Mouse (Mus musculus): Measurements from ENCODE around the gene Rbm41. TPM values are rescaled to one million over a fixed set of nuclear protein-coding genes. Genes with fewer than 3 reads are reported as not detected.

The Rbm41 gene
- total RNA-seq (2021), result 10 to 100 TPM; 10.0 to 11.4 TPM

DNA sequence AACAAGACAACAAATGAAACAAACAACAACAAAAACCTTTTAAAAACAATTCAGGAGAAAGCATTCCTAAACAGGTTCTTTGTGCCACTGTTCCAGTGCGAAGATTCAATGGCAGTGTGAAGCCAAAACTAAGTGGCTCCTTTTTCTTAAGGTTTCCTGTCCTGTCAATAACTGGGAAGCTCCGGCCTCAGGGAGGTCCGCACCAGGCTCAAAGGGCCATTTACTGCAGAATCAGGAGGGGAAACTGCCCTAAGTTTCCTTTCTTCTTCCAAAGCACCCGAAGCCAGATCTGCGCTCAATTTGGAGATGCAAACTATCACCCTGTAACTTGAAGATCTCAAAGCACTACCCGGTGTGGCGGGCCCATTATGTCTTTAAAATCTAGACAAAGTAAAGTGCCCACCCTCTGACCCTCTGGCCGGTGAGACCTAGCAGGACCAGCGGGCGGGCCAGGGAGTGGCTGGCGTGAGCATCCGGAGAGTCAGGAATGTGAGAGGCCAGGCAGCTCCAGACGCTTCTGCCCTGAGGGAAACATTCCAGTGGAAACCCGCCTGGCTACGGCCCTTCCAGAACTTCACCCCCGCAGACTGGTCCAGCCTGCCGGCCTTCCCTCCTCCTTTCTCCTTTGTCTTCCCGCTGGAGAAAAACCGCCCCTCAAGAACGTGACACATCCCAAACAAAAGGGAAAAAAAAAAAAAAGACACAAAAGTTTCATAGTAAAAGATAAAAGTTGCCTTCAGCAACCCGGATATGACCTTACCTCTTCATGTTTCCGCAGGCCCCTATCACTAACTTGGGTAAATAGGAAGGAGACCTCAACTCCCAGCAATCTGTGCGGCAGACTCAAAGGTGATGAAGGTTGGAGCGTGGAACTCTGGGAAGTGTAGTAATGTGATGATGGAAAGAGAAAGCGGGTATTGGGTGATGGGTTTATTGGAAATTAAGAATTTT lies at the start of gene Rbm41:
Rbm41 (minus strand) TSS at position 856 of the 951 bp plus-strand sequence.
- peak; percentile 37 for DNase-seq

- no peak for DNase-seq
Measured at GRCm38 (mm10) chrX:139998691-139999065, 283 bp upstream of the Rbm41 start.

DNA sequence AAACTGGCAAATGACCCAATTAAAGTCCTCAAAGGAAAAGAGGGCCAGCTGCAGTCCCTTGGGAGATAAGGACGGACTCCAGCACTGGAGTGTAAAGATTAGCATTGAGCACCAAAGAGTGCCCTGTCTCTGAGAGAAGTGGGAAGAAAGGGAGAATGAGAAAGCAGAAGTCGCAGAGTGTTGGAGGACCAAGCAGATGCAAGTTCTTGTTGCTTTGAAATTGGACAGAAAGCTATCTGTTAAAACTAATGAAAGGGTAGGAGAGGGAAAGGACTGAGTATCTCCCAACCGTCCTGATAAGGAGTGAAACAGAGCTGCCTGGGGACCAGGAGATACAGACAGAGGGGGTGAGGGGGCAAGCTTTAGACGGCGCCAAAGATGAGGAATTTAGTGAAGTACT lies 16.3 kb downstream of the Rbm41 start:
- DNase-seq, result no peak

DNA sequence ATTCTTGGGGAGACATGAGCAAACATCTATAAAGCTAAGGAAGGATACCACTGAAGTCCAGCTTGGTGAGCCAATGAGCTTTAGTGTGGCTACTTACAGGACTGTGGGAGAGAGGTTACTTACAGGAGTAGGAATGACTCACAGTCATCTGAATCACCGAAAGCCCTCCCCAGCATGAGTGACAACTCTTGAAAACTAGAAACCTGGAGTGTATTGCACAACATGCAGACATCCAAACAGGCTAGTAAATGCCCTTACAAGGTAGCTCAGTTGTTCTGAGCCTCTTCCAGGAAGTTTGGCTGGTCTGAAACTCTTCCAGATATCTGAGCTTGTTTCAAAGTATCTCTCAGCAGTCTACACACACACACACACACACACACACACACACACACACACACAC lies 64.9 kb downstream of the Rbm41 start:
- DNase-seq, result no peak

- DNase-seq, result no peak
Measured at GRCm38 (mm10) chrX:139932472-139932871, 65.9 kb downstream of the Rbm41 start.

DNA sequence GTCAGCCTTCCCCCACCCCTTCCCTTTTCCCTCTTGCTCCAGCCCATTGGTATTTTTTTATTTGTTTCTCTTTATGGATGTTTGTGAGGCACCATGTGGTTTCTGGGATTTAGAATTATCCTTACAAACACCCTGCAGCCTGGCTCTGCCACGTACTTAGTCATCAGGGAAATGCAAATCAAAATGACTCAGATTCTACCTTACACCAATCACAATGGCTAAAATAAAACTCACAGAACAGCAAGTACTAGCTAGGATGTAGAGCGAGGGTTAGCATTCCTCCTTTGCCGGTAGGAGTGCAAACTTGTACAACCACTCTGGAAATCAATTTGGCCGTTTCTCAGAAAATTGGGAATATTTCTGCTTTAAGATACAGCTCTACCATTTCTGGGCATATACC lies 77.8 kb downstream of the Rbm41 start:
- no peak for DNase-seq

- DNase-seq, result no peak
Measured at GRCm38 (mm10) chrX:139891387-139891786, 107.0 kb downstream of the Rbm41 start.

GRCm38 (mm10) chrX:139883221-139883620 lies 115.2 kb downstream of the Rbm41 start:
- no peak for DNase-seq

DNA sequence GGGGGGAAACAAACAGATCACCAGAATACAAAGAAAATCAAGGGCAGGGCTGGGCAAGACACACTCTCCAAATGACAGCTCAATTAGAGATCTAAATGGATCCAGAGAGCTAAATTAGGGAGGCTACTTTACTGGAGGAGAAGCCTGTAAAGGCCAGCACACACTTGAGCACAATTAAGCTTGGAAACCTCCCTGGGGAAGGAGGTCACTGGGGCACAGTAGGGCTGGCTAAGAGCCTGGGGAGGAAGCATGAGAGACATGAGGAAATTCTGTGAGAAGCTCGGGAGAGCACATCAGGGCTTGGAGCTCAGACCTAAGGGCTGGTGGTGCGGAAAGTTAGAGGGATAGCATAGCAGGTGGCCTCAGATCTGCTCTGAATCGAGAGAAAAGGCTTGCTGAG lies 120.5 kb downstream of the Rbm41 start:
- DNase-seq, result no peak

DNA sequence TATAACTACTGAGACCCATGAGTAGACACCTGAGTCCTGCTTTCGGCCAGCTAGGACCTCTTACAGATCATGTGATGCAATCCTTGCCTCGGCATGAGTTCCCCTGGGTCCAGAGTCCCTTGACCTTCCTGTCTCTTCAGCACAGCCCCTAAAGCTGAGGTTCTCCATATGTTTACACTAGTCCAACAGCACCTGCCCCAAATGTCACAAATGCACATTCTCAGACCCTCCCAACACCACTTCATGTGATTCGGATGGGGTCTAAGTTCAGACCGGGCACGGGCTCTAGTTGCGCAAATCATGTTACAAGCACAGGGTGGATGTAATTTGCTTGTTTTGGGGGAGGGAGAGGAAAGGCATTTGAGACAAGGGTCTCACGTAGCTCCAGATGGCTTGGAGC lies 121.3 kb downstream of the Rbm41 start:
- DNase-seq, result no peak

- peak; percentile 68 for DNase-seq
Measured at GRCm38 (mm10) chrX:139870938-139871791, 127.2 kb downstream of the Rbm41 start, which contains the start of gene Morc4. Morc4 (minus strand) TSS chrX:139871677.

DNA sequence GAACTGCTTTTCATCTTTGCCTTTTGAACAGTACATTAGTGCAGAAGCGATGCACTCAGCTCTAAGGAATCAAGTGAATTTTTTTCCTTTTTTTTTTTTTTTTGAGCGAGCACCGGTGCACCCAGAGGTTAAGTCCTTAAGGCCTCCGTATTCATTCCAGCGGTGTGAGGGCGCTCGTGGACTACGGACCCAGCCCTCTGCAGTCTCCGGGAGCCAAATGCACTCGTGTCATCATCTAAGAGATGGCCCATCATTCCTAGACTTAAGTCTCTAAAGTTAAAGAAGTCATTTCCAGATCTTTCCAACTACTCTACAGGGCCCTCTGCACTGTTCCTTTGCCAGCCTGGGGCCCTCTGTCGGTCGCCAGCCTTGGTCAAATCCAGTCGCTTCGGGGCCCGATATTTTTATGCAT lies 128.1 kb downstream of the Rbm41 start:
- DNase-seq, result peak; percentile 44

DNA sequence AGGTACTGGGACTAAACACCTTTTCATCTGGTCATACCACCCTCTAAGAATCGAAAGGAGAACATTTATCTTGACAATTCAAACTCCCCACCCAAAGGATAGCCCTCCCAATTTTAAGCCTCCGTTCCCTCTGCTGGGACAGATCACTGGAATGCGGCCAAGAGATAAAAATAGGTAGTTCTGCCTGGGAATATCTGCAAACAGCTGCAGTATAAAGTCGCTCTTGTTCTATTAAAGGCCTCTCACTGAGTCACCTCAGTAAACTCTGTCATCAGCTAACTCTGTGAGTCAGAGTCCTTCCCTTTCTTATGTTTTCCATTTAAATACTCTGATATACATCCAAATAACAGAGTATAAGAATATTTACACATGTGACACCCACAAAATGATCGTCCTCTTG lies 139.0 kb downstream of the Rbm41 start:
- no peak for DNase-seq

GRCm38 (mm10) chrX:139854795-139855194 lies 143.6 kb downstream of the Rbm41 start:
- no peak for DNase-seq

- no peak for DNase-seq
Measured at GRCm38 (mm10) chrX:139841091-139841490, 157.3 kb downstream of the Rbm41 start.

Other genes with a start within 250 kb of the Rbm41 start
- not detected for gene Ripply1, start 216.2 kb downstream of the Rbm41 start, total RNA-seq (2021)
- gene Cldn2, start 197.8 kb downstream of the Rbm41 start, total RNA-seq (2021), result not detected
- gene Morc4, start 126.9 kb downstream of the Rbm41 start, total RNA-seq (2021), result 10 to 100 TPM; 11.4 to 12.3 TPM
- under 1 TPM in 1 of 2 experiments, not detected in 1; 0.36 TPM for gene Nup62cl, start 64.1 kb upstream of the Rbm41 start, total RNA-seq (2021)
- gene Pih1h3b, start 64.3 kb upstream of the Rbm41 start, total RNA-seq (2021), result not detected

Measured in heart, postnatal 4 days (tissue).